In genomic region chr19:24871037-24871635, GRCm38 (mm10) we compare ENCODE assay signal across 8 mouse cellular contexts. TPM values are rescaled to one million over a fixed set of nuclear protein-coding genes. Genes with fewer than 3 reads are reported as not detected.
DNase-seq lines count a peak whose midpoint lies in the region; ATAC-seq and TF ChIP-seq lines count a peak whose summit lies in the region.

No protein-coding gene starts in this region.

- 19% methylated on average over 18 of the region's 18 CpGs for WGBS in thymus, adult 2 months
- WGBS in embryonic facial prominence, embryonic 14.5 days: 18% methylated on average over 18 of the region's 18 CpGs
- WGBS in heart, embryonic 16.5 days: 13% methylated on average over 18 of the region's 18 CpGs
- 24% methylated on average over 18 of the region's 18 CpGs for WGBS in liver, embryonic 13.5 days (ENCODE audit: insufficient replicate concordance)
- 18% methylated on average over 18 of the region's 18 CpGs for WGBS in neural tube, embryonic 14.5 days

- H3K27me3 ChIP-seq in thymus, adult 2 months (ENCODE audit: control insufficient read depth, insufficient read depth, low read length): no peaks in the 10 kb centered on the region
- no peaks in the 10 kb centered on the region for H3K27me3 ChIP-seq in embryonic facial prominence, embryonic 14.5 days (replicated peaks; ENCODE audit: control insufficient read depth, insufficient read depth, low read length)
- H3K27me3 ChIP-seq in heart, embryonic 16.5 days (ENCODE audit: control insufficient read depth, insufficient read depth, low read length): no peaks in the 10 kb centered on the region
- H3K27me3 ChIP-seq in liver, embryonic 13.5 days: peaks cover 9% of the 10 kb centered on the region; the same call in 1 of the 2 replicates
- no peaks in the 10 kb centered on the region for H3K27me3 ChIP-seq in neural tube, embryonic 14.5 days (ENCODE audit: control insufficient read depth, insufficient read depth, low read length)

- peak; percentile 76; the same call in 1 of the 2 replicates for ATAC-seq in embryonic facial prominence, embryonic 14.5 days (ENCODE audit: low read depth)
- ATAC-seq in heart, embryonic 16.5 days (replicated peaks; ENCODE audit: extremely low read depth, insufficient read depth, low FRiP score): no peak
- no peak for ATAC-seq in liver, embryonic 13.5 days (ENCODE audit: low read depth)
- peak; percentile 78 for ATAC-seq in neural tube, embryonic 14.5 days (ENCODE audit: low read depth)

- H3K4me1 ChIP-seq in thymus, adult 2 months (replicated peaks; ENCODE audit: control insufficient read depth, insufficient read depth, low read length): 0 out of 2 replicates have a peak, but pooled peaks cover 3% of the 10 kb centered on the region
- H3K4me1 ChIP-seq in embryonic facial prominence, embryonic 14.5 days (ENCODE audit: control insufficient read depth, insufficient read depth, low read length): no peaks in the 10 kb centered on the region; the same call in 1 of the 2 replicates
- H3K4me1 ChIP-seq in heart, embryonic 16.5 days (ENCODE audit: control insufficient read depth, insufficient read depth, low read length): no peaks in the 10 kb centered on the region
- H3K4me1 ChIP-seq in liver, embryonic 13.5 days (replicated peaks): no peaks in the 10 kb centered on the region
- H3K4me1 ChIP-seq in neural tube, embryonic 14.5 days (ENCODE audit: control insufficient read depth, insufficient read depth, low read length): no peaks in the 10 kb centered on the region

- no peak for TF ChIP-seq POLR2A in thymus, adult 2 months (IDR thresholded peaks at IDR 0.05; ENCODE audit: control insufficient read depth, extremely low read depth, insufficient read depth, low read length, poor library complexity)

- no peaks in the 10 kb centered on the region for H3K9me3 ChIP-seq in embryonic facial prominence, embryonic 14.5 days (ENCODE audit: control insufficient read depth, low read length)
- no peaks in the 10 kb centered on the region; the same call in 1 of the 2 replicates for H3K9me3 ChIP-seq in heart, embryonic 16.5 days (replicated peaks; ENCODE audit: control insufficient read depth, low read length)
- no peaks in the 10 kb centered on the region for H3K9me3 ChIP-seq in liver, embryonic 13.5 days (replicated peaks)
- no peaks in the 10 kb centered on the region for H3K9me3 ChIP-seq in neural tube, embryonic 14.5 days (ENCODE audit: control insufficient read depth, low read length)

- no peak overlapping the region for H3K27ac ChIP-seq in thymus, adult 2 months (ENCODE audit: control insufficient read depth, insufficient read depth, low read length)
- no peak overlapping the region for H3K27ac ChIP-seq in embryonic facial prominence, embryonic 14.5 days (replicated peaks; ENCODE audit: low read depth, low read length)
- no peak overlapping the region for H3K27ac ChIP-seq in heart, embryonic 16.5 days (ENCODE audit: low read length)
- no peak overlapping the region for H3K27ac ChIP-seq in liver, embryonic 13.5 days
- H3K27ac ChIP-seq in neural tube, embryonic 14.5 days (ENCODE audit: low read depth, low read length): no peak overlapping the region

- H3K9ac ChIP-seq in embryonic facial prominence, embryonic 14.5 days (ENCODE audit: low read depth, low read length): no peak overlapping the region
- peak overlapping the region; percentile 44; the same call in 1 of the 2 replicates for H3K9ac ChIP-seq in heart, embryonic 16.5 days (ENCODE audit: low read length)
- no peak overlapping the region for H3K9ac ChIP-seq in liver, embryonic 13.5 days
- H3K9ac ChIP-seq in neural tube, embryonic 14.5 days (replicated peaks; ENCODE audit: low read depth, low read length): no peak overlapping the region

- peak; percentile 48; the same call in 1 of the 2 replicates for TF ChIP-seq CTCF in thymus, adult 2 months (IDR thresholded peaks at IDR 0.05; ENCODE audit: borderline replicate concordance, control insufficient read depth, extremely low read depth, insufficient read depth, low read length, poor library complexity)

- H3K4me2 ChIP-seq in embryonic facial prominence, embryonic 14.5 days (ENCODE audit: low read depth, low read length): peak overlapping the region; percentile 57
- H3K4me2 ChIP-seq in heart, embryonic 16.5 days (ENCODE audit: low read depth, low read length): peak overlapping the region; percentile 67
- H3K4me2 ChIP-seq in liver, embryonic 13.5 days: no peak overlapping the region
- H3K4me2 ChIP-seq in neural tube, embryonic 14.5 days (ENCODE audit: low read depth, low read length): peak overlapping the region; percentile 47

- no peak overlapping the region for H3K4me3 ChIP-seq in thymus, adult 2 months (ENCODE audit: control insufficient read depth, insufficient read depth, low read length)
- peak overlapping the region; percentile 33 for H3K4me3 ChIP-seq in embryonic facial prominence, embryonic 14.5 days (ENCODE audit: low read depth, low read length)
- H3K4me3 ChIP-seq in heart, embryonic 16.5 days (ENCODE audit: low read length): peak overlapping the region; percentile 50
- 0 out of 2 replicates have a peak overlapping the region, but pooled peaks have one; percentile 15 for H3K4me3 ChIP-seq in liver, embryonic 13.5 days (replicated peaks)
- H3K4me3 ChIP-seq in neural tube, embryonic 14.5 days (ENCODE audit: low read depth, low read length): peak overlapping the region; percentile 30

- no peaks in the 10 kb centered on the region for H3K36me3 ChIP-seq in thymus, adult 2 months (ENCODE audit: control insufficient read depth, insufficient read depth, low read length)
- H3K36me3 ChIP-seq in embryonic facial prominence, embryonic 14.5 days (ENCODE audit: control insufficient read depth, insufficient read depth, low read length): no peaks in the 10 kb centered on the region
- no peaks in the 10 kb centered on the region for H3K36me3 ChIP-seq in heart, embryonic 16.5 days (ENCODE audit: control insufficient read depth, insufficient read depth)
- no peaks in the 10 kb centered on the region for H3K36me3 ChIP-seq in liver, embryonic 13.5 days
- H3K36me3 ChIP-seq in neural tube, embryonic 14.5 days (ENCODE audit: control insufficient read depth, insufficient read depth, low read length): no peaks in the 10 kb centered on the region

- DNase-seq in thymus, adult 2 months: peak; percentile 42
- DNase-seq in thymus, adult 18-20 months: no peak
- peak; percentile 67 for DNase-seq in embryonic facial prominence, embryonic 14.5 days (ENCODE audit: low spot score)
- peak; percentile 48 to 70 for DNase-seq in kidney, postnatal 25 days
- peak; percentile 39 for DNase-seq in liver, embryonic 13.5 days
- DNase-seq in testis, postnatal 14 days (ENCODE audit: low spot score): peak; percentile 50

RNA-seq across cellular contexts. Expression of gene Gm10053, which starts 4.3 kb away (rescaled TPM):
- polyA plus RNA-seq in thymus, adult 2 months (2012; rRNA removed): 8.1 and 12.9 TPM in 2 replicates
- 229 and 272 TPM in 2 replicates for polyA plus RNA-seq in embryonic facial prominence, embryonic 14.5 days (2014; fragmentation: Nextera tagmentation; extraction: Ambion mirVana)
- polyA plus RNA-seq in heart, embryonic 16.5 days (2015; fragmentation: Nextera tagmentation; extraction: Ambion mirVana): 825 and 837 TPM in 2 replicates
- polyA plus RNA-seq in liver, embryonic 13.5 days (2015; fragmentation: Nextera tagmentation; extraction: Ambion mirVana): 215 and 226 TPM in 2 replicates
- polyA plus RNA-seq in neural tube, embryonic 14.5 days (2014; fragmentation: Nextera tagmentation; extraction: Ambion mirVana): 286 and 321 TPM in 2 replicates

RNA-seq across cellular contexts. Expression of gene Pgm5, which starts 9.5 kb away (rescaled TPM):
- 4.4 and 7.2 TPM in 2 replicates for polyA plus RNA-seq in thymus, adult 2 months (2012; rRNA removed)
- polyA plus RNA-seq in embryonic facial prominence, embryonic 14.5 days (2014; fragmentation: Nextera tagmentation; extraction: Ambion mirVana): 6.8 and 7.3 TPM in 2 replicates
- polyA plus RNA-seq in heart, embryonic 16.5 days (2015; fragmentation: Nextera tagmentation; extraction: Ambion mirVana): 5.1 and 5.2 TPM in 2 replicates
- polyA plus RNA-seq in liver, embryonic 13.5 days (2015; fragmentation: Nextera tagmentation; extraction: Ambion mirVana): 0.23 and 0.28 TPM in 2 replicates
- polyA plus RNA-seq in neural tube, embryonic 14.5 days (2014; fragmentation: Nextera tagmentation; extraction: Ambion mirVana): 2.0 and 3.4 TPM in 2 replicates

RNA-seq across cellular contexts. Expression of gene Foxd4, which starts 29.9 kb away (rescaled TPM):
- not detected in 2 replicates for polyA plus RNA-seq in thymus, adult 2 months (2012; rRNA removed)
- not detected in 2 replicates for polyA plus RNA-seq in embryonic facial prominence, embryonic 14.5 days (2014; fragmentation: Nextera tagmentation; extraction: Ambion mirVana)
- polyA plus RNA-seq in heart, embryonic 16.5 days (2015; fragmentation: Nextera tagmentation; extraction: Ambion mirVana): not detected in 2 replicates
- not detected in 2 replicates for polyA plus RNA-seq in liver, embryonic 13.5 days (2015; fragmentation: Nextera tagmentation; extraction: Ambion mirVana)
- not detected in 2 replicates for polyA plus RNA-seq in neural tube, embryonic 14.5 days (2014; fragmentation: Nextera tagmentation; extraction: Ambion mirVana)

Comparison
In these comparisons a context has a peak if more than half of its experiments do, and no peak if none do; other contexts are left out.
1. DNase-seq: peak in thymus, adult 2 months (single experiment), embryonic facial prominence, embryonic 14.5 days (single experiment), kidney, postnatal 25 days (2 of 2), liver, embryonic 13.5 days (single experiment) and testis, postnatal 14 days (single experiment); none in thymus, adult 18-20 months (0 of 2).
2. ATAC-seq: peak in embryonic facial prominence, embryonic 14.5 days (single experiment) and neural tube, embryonic 14.5 days (single experiment); none in heart, embryonic 16.5 days (single experiment) and liver, embryonic 13.5 days (single experiment).
3. RNA of gene Gm10053, which starts 4.3 kb away (polyA plus RNA-seq): 825 to 837 TPM in heart, embryonic 16.5 days, 286 to 321 TPM in neural tube, embryonic 14.5 days, 229 to 272 TPM in embryonic facial prominence, embryonic 14.5 days and 215 to 226 TPM in liver, embryonic 13.5 days; 8.1 to 12.9 TPM in thymus, adult 2 months; every median in the first group is over 10 times any median in the second.